Mouse (Mus musculus) megakaryocyte, embryonic 14.5 days (primary cell): ENCODE measurements at regions not wholly inside any gene's neighbourhood (a gene's known extent, or its start where the extent isn't known, plus 50 kb on each side); places are given as distances from the start of the nearest gene placed in this dataset.

ENCODE experiments used
- H3K27me3 ChIP-seq: replicated peaks from 2 replicates; pipeline ENCODE3; 2012; ENCODE audit warnings: inconsistent platforms
- H3K36me3 ChIP-seq: replicated peaks from 2 replicates; pipeline ENCODE3; 2012; ENCODE audit warnings: low read length, inconsistent platforms, mixed read lengths
- H3K4me1 ChIP-seq: 2 replicates; pipeline ENCODE4 v1.6.1; 2012; ENCODE audit warnings: inconsistent platforms
- H3K4me3 ChIP-seq: replicated peaks from 2 replicates; pipeline ENCODE3; 2012; ENCODE audit warnings: moderate library complexity, mild to moderate bottlenecking, inconsistent platforms
- H3K9me3 ChIP-seq: 2 replicates; pipeline ENCODE4 v1.6.1; 2012; ENCODE audit warnings: inconsistent platforms
- FLI1 ChIP-seq: IDR thresholded peaks from 2 replicates; pipeline ENCODE4 v1.6.1; 2012; ENCODE audit warnings: low read length, inconsistent platforms, mixed read lengths
- GATA1 ChIP-seq: IDR thresholded peaks from 3 replicates; pipeline ENCODE4 v1.6.1; 2012; ENCODE audit warnings: mixed read lengths, low read length, inconsistent platforms, borderline replicate concordance

DNA sequence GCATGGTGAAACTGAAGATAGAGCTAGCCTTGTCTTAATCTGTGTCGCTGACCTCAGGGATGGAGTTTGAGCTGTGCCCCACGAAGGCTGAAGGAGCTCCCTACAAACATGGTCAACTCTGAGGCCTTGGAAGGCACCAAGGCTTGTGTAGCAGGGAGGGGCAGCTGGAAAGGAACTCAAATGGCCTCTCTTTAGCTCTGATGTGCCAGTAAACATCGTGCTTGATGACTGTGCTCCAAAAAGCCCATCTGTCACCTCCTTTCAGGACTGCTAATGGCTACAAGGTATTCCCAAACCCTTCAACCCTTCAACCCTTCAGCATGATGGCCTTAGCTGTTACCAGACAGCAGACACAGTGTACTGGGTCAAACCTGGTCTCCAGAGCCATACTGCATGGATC, 334.3 kb upstream of the Npvf start:
- H3K27me3 ChIP-seq: peaks cover 4% of the 10 kb centered on the region
- no peaks in the 10 kb centered on the region for H3K9me3 ChIP-seq
- H3K36me3 ChIP-seq: no peaks in the 10 kb centered on the region
- TF ChIP-seq GATA1 (no peak), FLI1 (no peak)
- no peaks in the 10 kb centered on the region for H3K4me1 ChIP-seq
- no peak overlapping the region for H3K4me3 ChIP-seq

DNA sequence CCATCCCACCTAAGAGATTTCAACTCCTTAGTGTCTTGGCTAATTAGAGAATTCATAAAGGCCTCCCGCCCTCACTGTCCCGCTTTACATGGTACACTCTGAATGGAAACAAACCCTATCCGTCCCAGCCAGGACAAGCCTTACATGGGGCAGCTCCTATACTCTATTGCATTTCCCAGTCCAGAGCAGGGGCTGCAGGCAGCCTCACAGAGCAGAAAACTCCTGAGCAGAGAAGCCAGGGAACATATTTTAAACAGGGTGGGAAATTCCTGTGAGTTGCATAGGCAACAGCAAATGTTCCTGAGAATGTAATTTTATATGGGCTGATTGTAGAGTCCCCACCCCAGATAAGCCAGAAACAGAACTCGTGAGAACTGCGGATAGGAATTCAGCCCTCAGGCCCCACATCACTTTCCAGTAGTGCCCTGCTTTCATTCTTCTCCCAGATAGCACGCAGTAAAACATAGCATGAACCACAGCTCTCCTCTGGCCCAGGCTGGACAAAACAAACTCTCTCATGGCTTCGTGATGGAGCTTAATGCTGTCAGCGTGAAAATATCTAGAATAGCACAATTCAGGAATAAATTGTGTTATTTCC, 337.4 kb upstream of the Npvf start:
- no peak overlapping the region for H3K4me3 ChIP-seq
- no peaks in the 10 kb centered on the region for H3K4me1 ChIP-seq
- H3K36me3 ChIP-seq: no peaks in the 10 kb centered on the region
- no peak for TF ChIP-seq GATA1
- TF ChIP-seq FLI1: no peak
- no peaks in the 10 kb centered on the region for H3K9me3 ChIP-seq
- peaks cover 2% of the 10 kb centered on the region for H3K27me3 ChIP-seq

DNA sequence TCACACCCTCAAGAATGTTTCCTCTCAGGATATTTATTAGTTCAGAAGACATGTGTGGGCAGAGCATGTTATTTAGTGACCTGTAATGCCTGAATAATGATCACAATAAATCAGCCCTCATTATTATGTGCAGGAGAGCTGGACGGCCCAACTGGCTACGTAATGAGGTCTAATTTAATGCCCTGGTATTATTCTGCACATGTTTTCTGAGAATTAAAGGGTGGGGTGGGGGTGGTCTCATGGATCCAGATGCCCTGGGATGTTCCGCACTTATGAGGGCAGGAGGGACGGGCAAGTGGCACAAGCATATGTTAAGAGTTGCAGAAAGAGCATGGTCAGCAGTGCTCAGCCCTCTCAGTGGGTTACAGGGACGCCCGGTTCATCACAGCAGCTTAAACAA, 339.7 kb upstream of the Npvf start:
- Histone ChIP-seq H3K27me3 (peaks cover 6% of the 10 kb centered on the region), H3K4me1 (no peaks in the 10 kb centered on the region), H3K36me3 (no peaks in the 10 kb centered on the region), H3K4me3 (no peak overlapping the region), H3K9me3 (no peaks in the 10 kb centered on the region)
- TF ChIP-seq GATA1 (no peak), FLI1 (no peak)

DNA sequence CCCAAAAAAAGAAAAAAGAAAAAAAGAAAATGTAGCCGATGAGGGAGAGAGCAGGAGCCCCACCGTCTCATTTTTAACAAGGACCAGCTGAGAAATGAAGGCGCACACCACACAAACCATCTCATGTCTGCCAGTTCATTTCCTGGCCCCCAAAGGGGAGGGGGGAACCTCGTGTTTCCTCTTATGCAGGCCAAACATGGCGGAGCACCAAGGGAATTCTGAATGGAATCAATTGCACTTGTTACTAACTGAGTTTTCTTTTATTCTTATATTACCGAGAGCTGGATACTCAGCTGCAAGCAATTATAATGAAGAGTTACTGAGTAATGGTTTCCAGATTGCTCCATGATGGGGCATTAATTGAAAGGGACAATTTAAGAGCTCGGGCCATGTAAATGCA, 348.5 kb upstream of the Npvf start:
- no peak for TF ChIP-seq GATA1
- no peak for TF ChIP-seq FLI1
- peaks cover 5% of the 10 kb centered on the region for H3K27me3 ChIP-seq
- no peaks in the 10 kb centered on the region for H3K4me1 ChIP-seq
- no peaks in the 10 kb centered on the region for H3K9me3 ChIP-seq
- H3K36me3 ChIP-seq: no peaks in the 10 kb centered on the region
- no peak overlapping the region for H3K4me3 ChIP-seq

DNA sequence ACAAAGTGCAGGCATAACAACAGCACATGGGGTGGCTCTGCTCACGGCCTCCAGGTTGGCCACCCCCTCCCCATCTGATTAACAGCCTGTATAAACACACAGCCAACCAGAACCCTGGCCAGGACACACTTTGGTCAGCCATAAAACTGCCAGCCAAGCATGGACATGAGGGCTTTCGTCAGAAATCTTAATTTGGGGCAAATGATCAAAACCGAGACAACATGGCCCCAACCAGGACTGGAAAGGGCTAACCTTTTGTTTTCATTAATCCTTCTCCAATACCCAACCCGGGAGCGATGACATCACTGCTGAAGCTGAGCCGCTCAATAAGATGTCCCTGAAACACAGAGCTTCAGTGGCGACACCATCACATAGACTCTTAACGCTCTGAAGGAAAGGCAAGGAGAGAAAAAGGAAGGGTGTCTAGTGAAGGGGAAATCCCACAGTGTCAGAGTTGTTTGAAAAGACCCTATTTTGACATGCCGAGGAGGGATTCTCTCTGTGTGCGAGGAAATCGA, 351.9 kb upstream of the Npvf start:
- Histone ChIP-seq H3K9me3 (no peaks in the 10 kb centered on the region), H3K27me3 (peaks cover 1% of the 10 kb centered on the region), H3K4me1 (no peaks in the 10 kb centered on the region), H3K4me3 (no peak overlapping the region), H3K36me3 (no peaks in the 10 kb centered on the region)
- TF ChIP-seq FLI1 (no peak), GATA1 (no peak)

DNA sequence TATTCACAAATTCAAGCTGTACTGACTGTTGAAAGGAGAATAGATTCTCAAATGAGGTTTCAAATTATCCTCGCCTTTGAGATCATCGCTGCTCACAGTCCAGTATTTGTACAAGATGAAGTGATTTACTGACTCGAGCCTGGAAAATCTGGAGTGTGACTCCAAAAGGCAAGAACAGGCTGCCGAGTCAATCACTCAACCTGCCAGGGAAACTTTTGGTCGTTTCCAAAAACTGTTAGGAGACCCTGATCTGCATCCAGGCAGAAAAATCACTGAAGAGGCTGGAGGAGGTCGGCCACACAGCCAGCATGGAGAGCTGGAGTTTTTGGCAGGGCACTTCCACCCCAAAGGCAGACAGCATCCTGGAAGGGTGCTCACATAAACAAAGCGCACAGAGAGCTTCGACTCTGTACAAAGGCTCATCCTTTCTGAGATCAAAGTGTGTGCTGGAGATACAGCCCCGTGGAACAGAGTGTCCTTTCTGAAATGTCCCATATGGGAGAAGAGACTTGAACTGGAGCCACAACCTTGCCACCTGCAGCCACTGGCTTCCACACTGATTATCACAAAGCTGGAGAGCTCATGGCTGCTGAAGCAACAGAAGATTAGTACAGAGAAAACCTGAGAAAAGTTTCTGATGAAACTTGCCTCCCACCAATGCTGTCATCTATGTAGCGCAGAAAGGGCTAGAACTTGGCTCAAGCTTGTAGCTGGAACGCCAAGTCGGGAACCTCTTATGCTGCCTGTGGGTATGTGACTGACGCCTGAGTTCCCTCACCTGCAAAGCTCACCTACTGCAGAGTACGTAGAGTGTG, 355.5 kb upstream of the Npvf start:
- H3K4me3 ChIP-seq: no peak overlapping the region
- H3K36me3 ChIP-seq: no peaks in the 10 kb centered on the region
- no peaks in the 10 kb centered on the region for H3K9me3 ChIP-seq
- peaks cover 4% of the 10 kb centered on the region for H3K27me3 ChIP-seq
- TF ChIP-seq FLI1 (no peak), GATA1 (no peak)
- no peaks in the 10 kb centered on the region for H3K4me1 ChIP-seq

DNA sequence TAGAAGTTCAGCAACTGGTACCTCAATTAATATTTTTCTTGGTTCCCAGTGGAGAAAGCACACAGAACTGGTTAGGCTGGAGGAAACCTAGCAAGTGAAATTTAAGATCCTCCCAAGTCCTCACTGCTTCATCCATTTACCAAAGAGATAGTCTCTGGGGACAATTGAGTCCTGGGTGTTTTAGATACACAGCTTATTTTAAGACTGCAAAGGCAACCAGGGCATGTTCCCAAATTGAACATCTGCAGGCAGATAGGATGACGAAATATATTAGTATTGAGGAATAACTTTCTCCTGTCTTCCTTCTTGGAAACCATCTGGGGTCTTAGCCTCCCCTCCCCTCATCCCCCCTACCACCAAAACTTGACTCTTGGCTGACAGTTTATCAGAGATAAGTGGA, 356.3 kb upstream of the Npvf start:
- H3K36me3 ChIP-seq: no peaks in the 10 kb centered on the region
- TF ChIP-seq GATA1: no peak
- no peak overlapping the region for H3K4me3 ChIP-seq
- peaks cover 6% of the 10 kb centered on the region for H3K27me3 ChIP-seq
- H3K9me3 ChIP-seq: no peaks in the 10 kb centered on the region; the same call in 1 of the 2 replicates
- H3K4me1 ChIP-seq: no peaks in the 10 kb centered on the region

DNA sequence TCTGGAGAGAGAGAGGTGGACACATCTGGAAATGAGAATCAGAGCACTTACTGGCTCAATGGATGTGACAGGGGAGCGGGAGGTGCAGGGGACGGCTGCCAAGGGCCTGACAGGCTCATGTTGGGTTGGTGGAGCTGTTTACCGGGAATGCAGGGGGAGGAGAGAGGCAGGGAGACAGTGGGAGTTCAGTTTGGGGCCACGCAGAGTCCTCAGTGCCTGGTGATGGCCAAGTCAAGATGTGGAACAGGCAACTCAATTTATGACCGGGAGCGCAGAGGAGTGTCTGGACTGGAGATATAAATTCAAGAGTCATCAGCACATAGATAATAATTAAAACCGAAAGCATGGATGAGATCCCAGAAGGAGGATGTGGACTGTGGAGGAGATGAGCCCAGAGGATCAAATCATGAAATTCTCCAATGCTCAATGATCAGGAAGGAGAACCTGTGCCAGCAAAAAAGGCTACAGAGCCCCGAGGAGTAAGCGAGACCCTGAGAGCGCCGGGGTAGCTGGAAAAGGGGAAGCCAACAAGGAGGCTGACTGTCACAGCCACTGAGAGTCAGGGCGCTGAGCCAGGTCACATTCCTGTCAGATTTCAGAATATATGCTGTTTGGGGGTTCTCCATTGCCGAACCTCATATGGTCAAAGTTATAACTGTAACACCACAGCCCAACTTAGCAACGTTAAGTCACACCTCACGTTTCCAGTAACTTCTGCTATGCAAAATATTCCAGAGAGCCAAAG, 358.0 kb upstream of the Npvf start:
- H3K4me1 ChIP-seq: no peaks in the 10 kb centered on the region

DNA sequence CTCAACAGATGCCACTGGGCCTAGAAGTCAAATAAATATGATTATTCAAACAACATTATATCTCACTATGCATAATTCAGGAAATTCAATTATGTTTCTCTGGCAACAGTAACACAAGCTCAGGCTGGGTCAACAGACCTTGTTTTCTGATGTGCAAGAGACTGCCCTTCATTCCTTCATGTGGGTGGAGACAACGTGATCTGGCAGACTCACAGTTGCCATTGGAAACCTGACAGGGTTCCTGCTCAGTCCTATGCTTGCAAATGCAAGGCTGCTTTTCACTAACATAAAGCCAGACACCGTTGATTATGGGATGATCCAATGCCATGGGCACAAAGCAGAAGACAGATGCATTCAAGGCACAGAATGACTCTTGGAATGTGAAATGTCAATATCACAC, 361.5 kb upstream of the Npvf start:
- TF ChIP-seq GATA1 (no peak), FLI1 (no peak)
- Histone ChIP-seq H3K4me1 (no peaks in the 10 kb centered on the region), H3K4me3 (no peak overlapping the region), H3K36me3 (no peaks in the 10 kb centered on the region), H3K9me3 (peaks cover 6% of the 10 kb centered on the region; the same call in 1 of the 2 replicates), H3K27me3 (peaks cover 4% of the 10 kb centered on the region)

More for the DNA sequence above, 358.0 kb upstream of the Npvf start:
- Histone ChIP-seq H3K36me3 (no peaks in the 10 kb centered on the region), H3K4me3 (peak overlapping the region; percentile 28), H3K27me3 (peaks cover 6% of the 10 kb centered on the region), H3K9me3 (peaks cover 3% of the 10 kb centered on the region; the same call in 1 of the 2 replicates)
- TF ChIP-seq GATA1 (no peak), FLI1 (no peak)

DNA sequence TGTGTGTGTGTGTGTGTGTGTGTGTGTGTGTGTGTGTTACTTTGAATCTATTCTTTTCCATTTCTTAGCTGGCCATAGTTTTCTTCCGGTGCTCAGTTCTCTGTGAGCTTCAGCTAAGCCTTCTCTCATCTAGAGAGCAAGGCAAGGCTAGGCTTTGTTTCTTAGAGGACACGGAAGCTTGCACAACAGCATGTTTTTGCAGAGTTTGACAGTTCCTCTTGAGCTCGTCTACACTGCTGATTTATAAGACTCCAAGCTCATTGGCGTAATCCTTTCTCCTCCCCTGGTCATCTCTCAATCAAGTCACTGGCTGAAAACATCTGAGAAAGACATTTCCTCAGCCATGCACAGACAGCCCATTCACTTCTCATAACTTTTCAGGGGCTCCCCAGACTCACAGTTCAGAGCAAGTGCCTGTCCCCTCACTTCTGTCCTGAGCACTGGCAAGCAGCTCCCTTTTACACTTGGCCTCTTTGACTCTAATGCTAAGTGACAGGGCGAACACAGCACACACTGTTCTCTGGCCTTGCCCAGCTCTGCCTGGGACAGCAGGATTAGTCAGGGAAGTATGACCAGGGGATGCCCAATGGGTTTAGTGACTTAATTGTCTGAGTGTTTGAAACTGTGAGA, 362.3 kb upstream of the Npvf start:
- Histone ChIP-seq H3K27me3 (peaks cover 7% of the 10 kb centered on the region), H3K4me1 (no peaks in the 10 kb centered on the region), H3K9me3 (peaks cover 6% of the 10 kb centered on the region; the same call in 1 of the 2 replicates), H3K4me3 (no peak overlapping the region), H3K36me3 (no peaks in the 10 kb centered on the region)
- TF ChIP-seq GATA1 (no peak), FLI1 (no peak)
